Comparison of ENCODE assay signal across 9 mouse cellular contexts in the genomic region with DNA sequence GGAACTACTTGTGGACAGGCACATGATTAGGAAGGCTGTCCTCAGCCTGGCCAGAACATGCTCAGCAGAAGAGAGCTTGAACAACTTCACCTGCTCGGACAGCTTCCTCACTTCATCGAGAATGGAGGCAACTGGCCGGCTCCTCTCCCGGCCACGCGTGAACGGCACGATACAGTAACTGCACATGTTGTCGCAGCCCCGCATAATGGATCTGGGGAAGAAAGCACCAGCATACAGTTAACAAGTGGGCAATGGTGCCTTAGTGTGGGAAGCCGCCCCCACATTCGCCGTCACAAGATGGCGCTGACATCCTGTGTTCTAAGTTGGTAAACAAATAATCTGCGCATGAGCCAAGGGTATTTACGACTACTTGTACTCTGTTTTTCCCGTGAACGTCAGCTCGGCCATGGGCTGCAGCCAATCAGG. TPM values are rescaled to one million over a fixed set of nuclear protein-coding genes. Genes with fewer than 3 reads are reported as not detected.
DNase-seq lines count a peak whose midpoint lies in the region; ATAC-seq and TF ChIP-seq lines count a peak whose summit lies in the region.
"Not testable (repeated sequence)": the region's sequence is repeated elsewhere in the genome, so short reads cannot be mapped to it uniquely, and the experiment has no call there.
"Had no signal": no experiment of that assay in that cellular context is flagged by ENCODE, and none has a peak within 500 bp of the region (broad histone marks: within the 10 kb centered on the region; RNA-seq: fewer than 3 reads in every experiment).

No protein-coding gene starts in this region.

- H3K27me3 ChIP-seq in heart, embryonic 10.5 days (ENCODE audit: insufficient read depth, poor library complexity, severe bottlenecking); hindbrain, embryonic 16.5 days (replicated peaks; ENCODE audit: control insufficient read depth, insufficient read depth, low read length); limb, embryonic 10.5 days (ENCODE audit: low read depth, poor library complexity, severe bottlenecking); liver, postnatal 0 days (ENCODE audit: insufficient read depth, low read length); midbrain, embryonic 16.5 days (ENCODE audit: control insufficient read depth, insufficient read depth, low read depth, low read length); stomach, embryonic 14.5 days (ENCODE audit: control insufficient read depth, insufficient read depth, low read length): not testable (repeated sequence)

- peak; percentile 50; the same call in 1 of the 2 replicates for ATAC-seq in hindbrain, embryonic 16.5 days
- ATAC-seq in liver, postnatal 0 days: peak; percentile 83
- ATAC-seq in midbrain, embryonic 16.5 days; stomach, embryonic 14.5 days (ENCODE audit: insufficient number of reproducible peaks, insufficient read depth, low FRiP score, low read depth): not testable (repeated sequence)

- 67% methylated on average over 15 of the region's 19 CpGs for WGBS in bone marrow, adult 2 months
- WGBS in heart, embryonic 10.5 days: 55% methylated on average over 16 of the region's 19 CpGs
- 75% methylated on average over 14 of the region's 19 CpGs for WGBS in hindbrain, embryonic 16.5 days
- 71% methylated on average over 16 of the region's 19 CpGs for WGBS in limb, embryonic 10.5 days
- WGBS in liver, postnatal 0 days (ENCODE audit: insufficient replicate concordance): 77% methylated on average over 14 of the region's 19 CpGs
- WGBS in midbrain, embryonic 16.5 days: 76% methylated on average over 14 of the region's 19 CpGs
- WGBS in stomach, embryonic 14.5 days: 70% methylated on average over 15 of the region's 19 CpGs

- peak overlapping the region; percentile 50 for H3K9ac ChIP-seq in hindbrain, embryonic 16.5 days (ENCODE audit: low read depth, low read length)
- peak overlapping the region; percentile 69 for H3K9ac ChIP-seq in liver, postnatal 0 days (replicated peaks)
- peak overlapping the region; percentile 38; the same call in 1 of the 2 replicates for H3K9ac ChIP-seq in midbrain, embryonic 16.5 days (ENCODE audit: low read depth, low read length)
- H3K9ac ChIP-seq in stomach, embryonic 14.5 days (replicated peaks; ENCODE audit: low read depth, low read length): not testable (repeated sequence)

- H3K9me3 ChIP-seq in heart, embryonic 10.5 days; hindbrain, embryonic 16.5 days (ENCODE audit: control insufficient read depth, low read length); limb, embryonic 10.5 days (replicated peaks); liver, postnatal 0 days (ENCODE audit: low read length); midbrain, embryonic 16.5 days (replicated peaks; ENCODE audit: control insufficient read depth, low read length, poor library complexity, severe bottlenecking); stomach, embryonic 14.5 days (ENCODE audit: control insufficient read depth, low read depth, low read length): not testable (repeated sequence)

- peak overlapping the region; percentile 45 for H3K4me2 ChIP-seq in hindbrain, embryonic 16.5 days (ENCODE audit: low read length)
- H3K4me2 ChIP-seq in liver, postnatal 0 days (ENCODE audit: low read depth, low read length): peak overlapping the region; percentile 43
- H3K4me2 ChIP-seq in midbrain, embryonic 16.5 days (ENCODE audit: low read length): peak overlapping the region; percentile 41
- H3K4me2 ChIP-seq in stomach, embryonic 14.5 days (replicated peaks; ENCODE audit: low read depth, low read length): peak overlapping the region; percentile 17; the same call in 1 of the 2 replicates

- peak overlapping the region; percentile 85 for H3K4me3 ChIP-seq in bone marrow, adult 2 months (replicated peaks; ENCODE audit: control insufficient read depth, low read depth, low read length)
- peak overlapping the region; percentile 26; the same call in 1 of the 2 replicates for H3K4me3 ChIP-seq in embryonic fibroblast, embryonic 13.5 days (ENCODE audit: insufficient read depth, low read length)
- H3K4me3 ChIP-seq in heart, embryonic 10.5 days: peak overlapping the region; percentile 46
- peak overlapping the region; percentile 36 for H3K4me3 ChIP-seq in hindbrain, embryonic 16.5 days (ENCODE audit: low read length)
- peak overlapping the region; percentile 46 for H3K4me3 ChIP-seq in limb, embryonic 10.5 days
- H3K4me3 ChIP-seq in liver, postnatal 0 days (ENCODE audit: low read depth, low read length): peak overlapping the region; percentile 54
- peak overlapping the region; percentile 33 for H3K4me3 ChIP-seq in midbrain, embryonic 16.5 days (ENCODE audit: low read depth, low read length)
- H3K4me3 ChIP-seq in stomach, embryonic 14.5 days (ENCODE audit: low read depth, low read length): peak overlapping the region; percentile 13

- TF ChIP-seq EP300 in liver, postnatal 0 days (IDR thresholded peaks at IDR 0.05; ENCODE audit: low read depth): not testable (repeated sequence)

- peaks cover 33% of the 10 kb centered on the region for H3K36me3 ChIP-seq in heart, embryonic 10.5 days
- not testable (repeated sequence) for H3K36me3 ChIP-seq in hindbrain, embryonic 16.5 days (ENCODE audit: control insufficient read depth, insufficient read depth, low read length); midbrain, embryonic 16.5 days (ENCODE audit: control insufficient read depth, insufficient read depth, low read length)
- H3K36me3 ChIP-seq in limb, embryonic 10.5 days: peaks cover 30% of the 10 kb centered on the region
- peaks cover 21% of the 10 kb centered on the region for H3K36me3 ChIP-seq in liver, postnatal 0 days (replicated peaks; ENCODE audit: insufficient read depth, low read length)
- H3K36me3 ChIP-seq in stomach, embryonic 14.5 days (ENCODE audit: control insufficient read depth, insufficient read depth, low read length): peaks cover 15% of the 10 kb centered on the region

- not testable (repeated sequence) for TF ChIP-seq POLR2A in bone marrow, adult 2 months (IDR thresholded peaks at IDR 0.05; ENCODE audit: borderline replicate concordance, control insufficient read depth, low read depth, low read length); embryonic fibroblast, embryonic 13.5 days (IDR thresholded peaks at IDR 0.05; ENCODE audit: low read depth, low read length)

- not testable (repeated sequence) for TF ChIP-seq CTCF in bone marrow, adult 2 months (IDR thresholded peaks at IDR 0.05; ENCODE audit: control insufficient read depth, insufficient read depth, low read length); embryonic fibroblast, embryonic 13.5 days (IDR thresholded peaks at IDR 0.05; ENCODE audit: borderline replicate concordance, insufficient read depth, low read length)
- TF ChIP-seq CTCF in liver, postnatal 0 days (IDR thresholded peaks at IDR 0.05; ENCODE audit: low read depth): 0 out of 2 replicates have a peak, but pooled peaks have one; percentile 21

- peak overlapping the region; percentile 92 for H3K27ac ChIP-seq in bone marrow, adult 2 months (ENCODE audit: control insufficient read depth, insufficient read depth, low read depth, low read length, poor library complexity)
- not testable (repeated sequence) for H3K27ac ChIP-seq in embryonic fibroblast, embryonic 13.5 days (ENCODE audit: insufficient read depth, low read length); hindbrain, embryonic 16.5 days (ENCODE audit: low read depth, low read length)
- peak overlapping the region; percentile 72; the same call in 1 of the 2 replicates for H3K27ac ChIP-seq in heart, embryonic 10.5 days
- H3K27ac ChIP-seq in limb, embryonic 10.5 days: peak overlapping the region; percentile 77
- peak overlapping the region; percentile 88 for H3K27ac ChIP-seq in liver, postnatal 0 days (ENCODE audit: low read depth)
- H3K27ac ChIP-seq in midbrain, embryonic 16.5 days (ENCODE audit: low read length): 0 out of 2 replicates have a peak overlapping the region, but pooled peaks have one; percentile 53
- H3K27ac ChIP-seq in stomach, embryonic 14.5 days (ENCODE audit: low read length): 0 out of 2 replicates have a peak overlapping the region, but pooled peaks have one; percentile 30

- not testable (repeated sequence) for DNase-seq in heart, embryonic 10.5 days (ENCODE audit: low spot score); limb, embryonic 10.5 days (ENCODE audit: low spot score)
- peak; percentile 36 for DNase-seq in liver, postnatal 0 days

- not testable (repeated sequence) for H3K4me1 ChIP-seq in bone marrow, adult 2 months (ENCODE audit: control insufficient read depth, insufficient read depth, low read length); embryonic fibroblast, embryonic 13.5 days (ENCODE audit: control insufficient read depth, insufficient read depth, low read length); heart, embryonic 10.5 days; hindbrain, embryonic 16.5 days (ENCODE audit: control insufficient read depth, insufficient read depth, low read depth, low read length); limb, embryonic 10.5 days; liver, postnatal 0 days (ENCODE audit: insufficient read depth); midbrain, embryonic 16.5 days (ENCODE audit: control insufficient read depth, insufficient read depth, low read length); stomach, embryonic 14.5 days (ENCODE audit: control insufficient read depth, insufficient read depth, low read length)

RNA-seq across cellular contexts. Expression of a gene that starts 18.8 kb away (rescaled TPM):
- polyA plus RNA-seq in bone marrow, adult 2 months (2011; ENCODE audit: insufficient read depth, insufficient read length, low replicate concordance, missing spikeins): 4.4 and 16.3 TPM in 2 replicates
- 9.3 and 10.0 TPM in 2 replicates for polyA plus RNA-seq in embryonic fibroblast, embryonic 13.5 days (2011; ENCODE audit: insufficient read length, low read depth, missing spikeins)
- 15.7 and 18.7 TPM in 2 replicates for polyA plus RNA-seq in heart, embryonic 10.5 days (2016; fragmentation: Nextera tagmentation; extraction: Ambion mirVana)
- polyA plus RNA-seq in hindbrain, embryonic 16.5 days (2015; fragmentation: Nextera tagmentation; extraction: Ambion mirVana): 13.4 and 15.9 TPM in 2 replicates
- polyA plus RNA-seq in limb, embryonic 10.5 days (2016; fragmentation: Nextera tagmentation; extraction: Ambion mirVana): 15.6 and 20.6 TPM in 2 replicates
- polyA plus RNA-seq in liver, postnatal 0 days (2015; fragmentation: Nextera tagmentation; extraction: Ambion mirVana): 5.1 and 23.7 TPM in 2 replicates
- polyA plus RNA-seq in midbrain, embryonic 16.5 days (2015; fragmentation: Nextera tagmentation; extraction: Ambion mirVana): 12.2 and 16.3 TPM in 2 replicates
- polyA plus RNA-seq in stomach, embryonic 14.5 days (2014; fragmentation: Nextera tagmentation; extraction: Ambion mirVana): 12.2 and 15.8 TPM in 2 replicates

RNA-seq across cellular contexts. Expression of a gene that starts 47.0 kb away (rescaled TPM):
- polyA plus RNA-seq in bone marrow, adult 2 months (2011; ENCODE audit: insufficient read depth, insufficient read length, low replicate concordance, missing spikeins): not detected in 2 replicates
- not detected in 2 replicates for polyA plus RNA-seq in embryonic fibroblast, embryonic 13.5 days (2011; ENCODE audit: insufficient read length, low read depth, missing spikeins)
- not detected in 2 replicates for polyA plus RNA-seq in heart, embryonic 10.5 days (2016; fragmentation: Nextera tagmentation; extraction: Ambion mirVana)
- not detected in 2 replicates for polyA plus RNA-seq in hindbrain, embryonic 16.5 days (2015; fragmentation: Nextera tagmentation; extraction: Ambion mirVana)
- not detected in 2 replicates for polyA plus RNA-seq in limb, embryonic 10.5 days (2016; fragmentation: Nextera tagmentation; extraction: Ambion mirVana)
- not detected in 2 replicates for polyA plus RNA-seq in liver, postnatal 0 days (2015; fragmentation: Nextera tagmentation; extraction: Ambion mirVana)
- polyA plus RNA-seq in midbrain, embryonic 16.5 days (2015; fragmentation: Nextera tagmentation; extraction: Ambion mirVana): not detected in 2 replicates
- not detected in 2 replicates for polyA plus RNA-seq in stomach, embryonic 14.5 days (2014; fragmentation: Nextera tagmentation; extraction: Ambion mirVana)
- polyA plus RNA-seq: frontal cortex, adult 2 months had no signal

RNA-seq across cellular contexts. Expression of a gene that starts 53.9 kb away (rescaled TPM):
- 3.3 and 3.6 TPM in 2 replicates for polyA plus RNA-seq in bone marrow, adult 2 months (2011; ENCODE audit: insufficient read depth, insufficient read length, low replicate concordance, missing spikeins)
- 17.1 and 18.5 TPM in 2 replicates for polyA plus RNA-seq in embryonic fibroblast, embryonic 13.5 days (2011; ENCODE audit: insufficient read length, low read depth, missing spikeins)
- polyA plus RNA-seq in heart, embryonic 10.5 days (2016; fragmentation: Nextera tagmentation; extraction: Ambion mirVana): 28.1 and 42.0 TPM in 2 replicates
- 14.0 and 15.1 TPM in 2 replicates for polyA plus RNA-seq in hindbrain, embryonic 16.5 days (2015; fragmentation: Nextera tagmentation; extraction: Ambion mirVana)
- 2.8 and 3.2 TPM in 2 replicates for polyA plus RNA-seq in limb, embryonic 10.5 days (2016; fragmentation: Nextera tagmentation; extraction: Ambion mirVana)
- 4.7 and 6.0 TPM in 2 replicates for polyA plus RNA-seq in liver, postnatal 0 days (2015; fragmentation: Nextera tagmentation; extraction: Ambion mirVana)
- polyA plus RNA-seq in midbrain, embryonic 16.5 days (2015; fragmentation: Nextera tagmentation; extraction: Ambion mirVana): 9.2 and 12.3 TPM in 2 replicates
- polyA plus RNA-seq in stomach, embryonic 14.5 days (2014; fragmentation: Nextera tagmentation; extraction: Ambion mirVana): 2.4 and 3.1 TPM in 2 replicates

Comparison
In these comparisons a context has a peak if more than half of its experiments do, and no peak if none do; other contexts are left out.
1. H3K4me3 ChIP-seq: peak in every context shown above with its lines; median percentile 85 in bone marrow, adult 2 months; 54 in liver, postnatal 0 days; 46 in heart, embryonic 10.5 days; 46 in limb, embryonic 10.5 days; 36 in hindbrain, embryonic 16.5 days; 33 in midbrain, embryonic 16.5 days; 26 in embryonic fibroblast, embryonic 13.5 days; 13 in stomach, embryonic 14.5 days.